In genomic region chr2:142437606-142438461, GRCm38 (mm10) we compare ENCODE assay signal across 10 mouse cellular contexts.
DNase-seq lines count a peak whose midpoint lies in the region; ATAC-seq lines count a peak whose summit lies in the region.
"Had no signal": no experiment of that assay in that cellular context is flagged by ENCODE, and none has a peak within 500 bp of the region (broad histone marks: within the 10 kb centered on the region; RNA-seq: fewer than 3 reads in every experiment).

No protein-coding gene starts in this region.

- peak; percentile 2 for DNase-seq in kidney, postnatal 14 days
- no peak for DNase-seq in kidney, adult 18-20 months
- peak; percentile 94 to 95 for DNase-seq in cerebellum, postnatal 14 days
- DNase-seq in heart, adult 8-10 months (ENCODE audit: low spot score) = peak; percentile 4
- peak; percentile 34 for DNase-seq in left cerebral cortex, adult 11 months (ENCODE audit: low spot score)
- no peak for DNase-seq in spleen, postnatal 36 days (ENCODE audit: low spot score in 2 of 2)
- DNase-seq in kidney, postnatal 4 days = no peak

- no peak overlapping the region for H3K27ac ChIP-seq in neural tube, embryonic 15.5 days (replicated peaks)
- H3K27ac ChIP-seq: embryonic facial prominence, embryonic 15.5 days; liver, embryonic 14.5 days had no signal

- no peaks in the 10 kb centered on the region for H3K36me3 ChIP-seq in neural tube, embryonic 15.5 days
- H3K36me3 ChIP-seq: embryonic facial prominence, embryonic 15.5 days had no signal

- ATAC-seq in neural tube, embryonic 15.5 days (ENCODE audit: low FRiP score) = peak; percentile 63; the same call in 1 of the 2 replicates

- no peaks in the 10 kb centered on the region for H3K9me3 ChIP-seq in neural tube, embryonic 15.5 days (replicated peaks)
- H3K9me3 ChIP-seq: embryonic facial prominence, embryonic 15.5 days had no signal

- no peak overlapping the region for H3K9ac ChIP-seq in neural tube, embryonic 15.5 days (replicated peaks)
- H3K9ac ChIP-seq: embryonic facial prominence, embryonic 15.5 days; liver, embryonic 14.5 days had no signal

- H3K4me1 ChIP-seq in neural tube, embryonic 15.5 days = peaks cover 3% of the 10 kb centered on the region; the same call in 1 of the 2 replicates

- 69% methylated on average over 6 of the region's 6 CpGs for WGBS in neural tube, embryonic 15.5 days

- no peak overlapping the region for H3K4me2 ChIP-seq in neural tube, embryonic 15.5 days
- H3K4me2 ChIP-seq: embryonic facial prominence, embryonic 15.5 days had no signal

- H3K27me3 ChIP-seq in neural tube, embryonic 15.5 days (replicated peaks) = no peaks in the 10 kb centered on the region
- H3K27me3 ChIP-seq: embryonic facial prominence, embryonic 15.5 days had no signal

- no peak overlapping the region for H3K4me3 ChIP-seq in neural tube, embryonic 15.5 days (replicated peaks)
- H3K4me3 ChIP-seq: embryonic facial prominence, embryonic 15.5 days had no signal

Comparison
In these comparisons a context has a peak if more than half of its experiments do, and no peak if none do; other contexts are left out.
1. DNase-seq: peak in kidney, postnatal 14 days (single experiment), cerebellum, postnatal 14 days (2 of 2), heart, adult 8-10 months (single experiment) and left cerebral cortex, adult 11 months (single experiment); none in kidney, adult 18-20 months (single experiment), spleen, postnatal 36 days (0 of 2) and kidney, postnatal 4 days (0 of 2).